Mouse (Mus musculus): ENCODE measurements around the gene Ampd3.

- TF ChIP-seq POLR2AphosphoS2 (IDR thresholded peaks at IDR 0.05; ENCODE audit: low read length) (no peak), EP300 (IDR thresholded peaks at IDR 0.05; ENCODE audit: low read depth in 1 of 2, low read length in 2 of 2) (peak; percentile 43 to 75), CTCF (IDR thresholded peaks at IDR 0.05 in 2 of 3, conservative IDR thresholded peaks at IDR 0.05 in 1 of 3; ENCODE audit: control insufficient read depth in 1 of 3, insufficient read depth in 1 of 3, low read depth in 2 of 3, low read length in 3 of 3, poor library complexity in 1 of 3, severe bottlenecking in 1 of 3) (no peak), HCFC1 (IDR thresholded peaks at IDR 0.05; ENCODE audit: low read depth, low read length) (no peak), USF1 (IDR thresholded peaks at IDR 0.05; ENCODE audit: low read depth, low read length) (peak; percentile 36; the same call in 1 of the 2 replicates), POLR2A (IDR thresholded peaks at IDR 0.05; ENCODE audit: control insufficient read depth in 1 of 2, insufficient read depth in 1 of 2, low read depth in 1 of 2, low read length in 2 of 2, poor library complexity in 1 of 2) (no peak), TCF12 (IDR thresholded peaks at IDR 0.05; ENCODE audit: low read depth, low read length) (peak; percentile 52)
Measured at GRCm38 (mm10) chr7:110782135-110782534, 14.1 kb downstream of the Ampd3 start.
